8 mouse cellular contexts compared by ENCODE assay signal in genomic region chr7:89698186-89698585, GRCm38 (mm10).
DNase-seq lines count a peak whose midpoint lies in the region; TF ChIP-seq lines count a peak whose summit lies in the region.
"Had no signal": no experiment of that assay in that cellular context is flagged by ENCODE, and none has a peak within 500 bp of the region (broad histone marks: within the 10 kb centered on the region; RNA-seq: fewer than 3 reads in every experiment).

No protein-coding gene starts in this region.

- DNase-seq in left cerebral cortex, adult 2 months (ENCODE audit: extremely low spot score in 1 of 2, low spot score in 2 of 2): no peak
- no peak for DNase-seq in left cerebral cortex, adult 11 months (ENCODE audit: low spot score)
- DNase-seq in MEL (ENCODE audit: low read depth, low spot score): peak; percentile 19
- peak; percentile 47 to 49 for DNase-seq in cerebellum, postnatal 14 days
- DNase-seq in kidney, postnatal 36 days: peak; percentile 18 to 47
- no peak for DNase-seq in gastrocnemius, adult 18-20 months (ENCODE audit: low spot score)
- no peak for DNase-seq in urinary bladder, adult 2 months (ENCODE audit: low spot score)

- intact Hi-C loops in left cerebral cortex, adult 2 months (cut with DNase I): no loop called here

- H3K27ac ChIP-seq in left cerebral cortex, adult 2 months: no peak overlapping the region
- no peak overlapping the region for H3K27ac ChIP-seq in MEL (ENCODE audit: control insufficient read depth, low read depth, low read length)
- H3K27ac ChIP-seq: heart, embryonic 15.5 days had no signal

- no peaks in the 10 kb centered on the region for H3K79me2 ChIP-seq in MEL (ENCODE audit: control insufficient read depth, insufficient read depth, low read length, poor library complexity)

- TF ChIP-seq EP300 in MEL (IDR thresholded peaks at IDR 0.05; ENCODE audit: low read depth in 1 of 2, low read length in 2 of 2): no peak

- H3K4me3 ChIP-seq in left cerebral cortex, adult 2 months: no peak overlapping the region
- H3K4me3 ChIP-seq in MEL (ENCODE audit: control insufficient read depth in 1 of 2, insufficient read depth in 1 of 2, low read depth in 2 of 2, low read length in 2 of 2): no peak overlapping the region
- H3K4me3 ChIP-seq: heart, embryonic 15.5 days had no signal

- TF ChIP-seq CTCF in left cerebral cortex, adult 2 months (IDR thresholded peaks at IDR 0.05): peak; percentile 64
- peak; percentile 42 to 62 (median 49); a peak in 5 of 6 replicates for TF ChIP-seq CTCF in MEL (IDR thresholded peaks at IDR 0.05 in 2 of 3, conservative IDR thresholded peaks at IDR 0.05 in 1 of 3; ENCODE audit: control insufficient read depth in 1 of 3, insufficient read depth in 1 of 3, low read depth in 2 of 3, low read length in 3 of 3, poor library complexity in 1 of 3, severe bottlenecking in 1 of 3)

- TF ChIP-seq RAD21 in MEL (IDR thresholded peaks at IDR 0.05; ENCODE audit: low read depth, low read length): no peak

- no peak overlapping the region for H3K9ac ChIP-seq in MEL (ENCODE audit: control insufficient read depth, low read depth, low read length, poor library complexity, severe bottlenecking)
- H3K9ac ChIP-seq: heart, embryonic 15.5 days had no signal

- TF ChIP-seq POLR2A in MEL (IDR thresholded peaks at IDR 0.05; ENCODE audit: control insufficient read depth in 1 of 2, insufficient read depth in 1 of 2, low read depth in 1 of 2, low read length in 2 of 2, poor library complexity in 1 of 2): no peak

- H3K36me3 ChIP-seq in MEL (ENCODE audit: control insufficient read depth in 1 of 2, insufficient read depth in 2 of 2, low read length in 2 of 2): no peaks in the 10 kb centered on the region
- H3K36me3 ChIP-seq: heart, embryonic 15.5 days had no signal

- H3K9me3 ChIP-seq in MEL (replicated peaks; ENCODE audit: insufficient read depth, low read length): no peaks in the 10 kb centered on the region
- H3K9me3 ChIP-seq: heart, embryonic 15.5 days had no signal

- H3K4me1 ChIP-seq in MEL (ENCODE audit: control insufficient read depth in 1 of 2, insufficient read depth in 2 of 2, low read length in 2 of 2): no peaks in the 10 kb centered on the region
- H3K4me1 ChIP-seq: heart, embryonic 15.5 days had no signal

- no peaks in the 10 kb centered on the region for H3K27me3 ChIP-seq in MEL (ENCODE audit: control insufficient read depth in 1 of 2, insufficient read depth in 2 of 2, low read length in 2 of 2)
- H3K27me3 ChIP-seq: heart, embryonic 15.5 days had no signal

TF ChIP-seq in MEL, 35 proteins besides CTCF, POLR2A, EP300 and RAD21:
- no peak for TF ChIP-seq BHLHE40 (IDR thresholded peaks at IDR 0.05; ENCODE audit: borderline replicate concordance, low read depth, low read length)
- no peak for TF ChIP-seq ZKSCAN1 (IDR thresholded peaks at IDR 0.05; ENCODE audit: low read depth, low read length)
- TF ChIP-seq TCF12 (IDR thresholded peaks at IDR 0.05; ENCODE audit: low read depth, low read length): no peak
- no peak for TF ChIP-seq JUND (IDR thresholded peaks at IDR 0.05; ENCODE audit: low read depth, low read length)
- TF ChIP-seq MXI1 (IDR thresholded peaks at IDR 0.05; ENCODE audit: low read depth, low read length): no peak
- no peak for TF ChIP-seq ELF1 (IDR thresholded peaks at IDR 0.05; ENCODE audit: low read depth, low read length)
- no peak for TF ChIP-seq RCOR1 (IDR thresholded peaks at IDR 0.05; ENCODE audit: low read depth, low read length)

Comparison
In these comparisons a context has a peak if more than half of its experiments do, and no peak if none do; other contexts are left out.
1. DNase-seq: peak in MEL (single experiment), cerebellum, postnatal 14 days (2 of 2) and kidney, postnatal 36 days (2 of 2); none in left cerebral cortex, adult 2 months (0 of 2), left cerebral cortex, adult 11 months (single experiment), gastrocnemius, adult 18-20 months (single experiment) and urinary bladder, adult 2 months (single experiment).